Mouse (Mus musculus): ENCODE results near the gene Rpusd3.

Rpusd3 gene

DNA sequence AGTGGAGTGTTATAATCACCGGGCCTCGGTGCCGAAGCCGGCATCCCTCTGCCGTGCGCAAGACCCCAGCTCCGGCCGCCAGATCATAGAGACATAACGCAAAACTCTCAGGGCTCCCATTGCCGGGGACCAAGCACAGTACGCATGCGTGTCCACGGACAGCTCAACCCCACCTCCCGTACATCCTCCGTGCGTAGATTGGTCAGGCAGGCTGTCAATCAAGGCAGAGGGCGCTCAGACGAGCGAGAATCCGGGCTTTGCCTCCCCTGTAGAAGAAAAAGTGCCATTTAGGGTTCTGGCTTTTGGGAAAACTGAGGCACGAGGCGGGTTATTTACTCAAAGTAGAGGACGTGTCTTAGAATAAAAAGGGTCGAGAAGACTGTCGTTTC, at the start of gene Rpusd3:
TSS of gene Rpusd3 (minus strand) at position 142 of the 389 bp plus-strand sequence.
- peak; percentile 97 for DNase-seq (ENCODE audit: low spot score)

DNA sequence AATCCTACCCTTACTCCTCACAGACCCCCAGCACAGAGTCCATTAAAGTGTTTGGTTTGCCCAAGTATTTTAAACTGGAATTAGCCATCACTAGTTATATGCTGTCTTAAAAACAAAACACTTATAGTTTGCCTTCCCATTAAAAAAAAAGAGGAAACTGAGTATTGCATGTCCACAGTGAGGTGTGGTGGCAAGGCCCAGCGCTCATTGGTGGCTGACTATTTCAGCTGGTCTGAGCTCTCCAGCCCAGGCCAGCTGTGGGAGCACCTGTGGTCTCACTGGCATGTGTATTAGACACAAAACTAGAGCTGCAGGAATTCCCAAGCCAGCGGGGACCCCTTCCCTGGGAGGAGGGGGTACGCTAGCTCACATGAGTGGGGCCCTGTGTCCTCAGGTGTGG, 49.4 kb upstream of the Rpusd3 start:
- no peak for DNase-seq (ENCODE audit: low spot score)

GRCm38 (mm10) chr6:113465602-113466001, 46.5 kb upstream of the Rpusd3 start:
- no peak for DNase-seq (ENCODE audit: low spot score)

DNA sequence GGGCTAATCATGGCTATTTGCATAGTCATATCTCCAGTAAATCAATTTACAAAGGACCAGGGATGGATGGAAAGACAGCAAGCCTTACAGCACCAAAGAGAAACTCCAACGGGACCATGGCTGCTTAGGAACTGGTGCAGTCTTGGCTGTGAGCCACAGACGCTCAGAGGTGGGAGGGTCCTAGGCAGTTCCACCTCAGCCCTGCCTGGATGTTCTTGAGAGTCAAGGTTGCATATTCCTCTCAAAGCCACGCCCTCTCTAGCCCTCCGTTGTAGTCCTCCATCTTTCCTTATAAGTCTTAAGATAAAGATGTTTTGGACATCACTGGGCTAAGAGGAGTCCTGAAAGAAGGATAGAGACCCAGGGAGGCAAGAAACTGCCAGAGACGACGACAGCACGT, 44.9 kb upstream of the Rpusd3 start:
- no peak for DNase-seq (ENCODE audit: low spot score)

GRCm38 (mm10) chr6:113458635-113459034, 39.5 kb upstream of the Rpusd3 start:
- DNase-seq (ENCODE audit: low spot score): no peak

GRCm38 (mm10) chr6:113457952-113458534, 38.9 kb upstream of the Rpusd3 start, which contains the start of gene Il17re:
Gene Il17re, plus strand, starts transcription at chr6:113458484.
- no peak for DNase-seq (ENCODE audit: low spot score)

DNA sequence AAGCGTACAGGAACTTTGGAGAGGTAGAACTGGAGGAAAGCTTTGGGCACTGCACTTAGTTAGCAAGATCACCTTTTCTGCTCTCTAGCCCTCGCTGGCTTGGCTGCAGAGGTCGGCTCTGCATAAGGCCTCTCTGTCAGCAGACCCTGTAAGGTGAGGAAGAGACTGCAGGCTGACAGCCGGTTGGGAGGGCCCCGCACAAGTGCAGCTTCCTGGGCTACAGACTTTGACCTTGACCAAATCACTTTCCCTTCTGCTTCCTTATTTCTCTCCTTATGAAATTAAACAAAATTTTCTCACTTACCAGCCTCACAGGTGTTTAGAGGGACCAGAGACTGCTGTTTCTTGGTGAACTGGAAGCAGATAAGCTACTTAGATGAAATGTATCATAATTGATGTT, 35.9 kb upstream of the Rpusd3 start:
- DNase-seq (ENCODE audit: low spot score): no peak

- no peak for DNase-seq (ENCODE audit: low spot score)
These were observed 32.7 kb upstream of the Rpusd3 start for GRCm38 (mm10) chr6:113451839-113452238.

DNA sequence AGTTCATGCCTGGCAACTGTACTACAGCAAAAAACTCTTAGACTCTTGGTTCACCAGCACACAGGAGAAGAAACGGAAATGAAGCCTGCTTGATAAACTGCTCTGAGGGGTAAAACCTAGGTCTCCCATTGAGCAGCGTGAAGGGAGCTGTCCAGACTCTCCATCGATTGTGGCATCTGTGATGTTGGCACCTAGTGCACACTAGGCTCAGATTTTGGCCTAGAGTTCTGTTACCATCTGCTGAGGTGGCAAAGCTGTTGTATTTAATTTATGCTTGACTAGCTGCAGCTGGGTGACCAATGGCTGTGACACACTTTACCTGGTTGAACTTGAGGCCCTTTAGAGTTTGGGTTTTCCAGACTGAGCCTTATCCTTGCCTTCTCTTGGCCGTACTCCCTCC, 28.5 kb upstream of the Rpusd3 start:
- DNase-seq (ENCODE audit: low spot score): no peak

- DNase-seq (ENCODE audit: low spot score): no peak
These were observed 25.2 kb upstream of the Rpusd3 start for GRCm38 (mm10) chr6:113444207-113444965.

GRCm38 (mm10) chr6:113443091-113443490, 24.0 kb upstream of the Rpusd3 start:
- DNase-seq (ENCODE audit: low spot score): no peak

GRCm38 (mm10) chr6:113442442-113443090, 23.4 kb upstream of the Rpusd3 start, which contains the start of gene Jagn1:
Gene Jagn1, plus strand, starts transcription at chr6:113442569.
- peak; percentile 91 for DNase-seq (ENCODE audit: low spot score)

DNA sequence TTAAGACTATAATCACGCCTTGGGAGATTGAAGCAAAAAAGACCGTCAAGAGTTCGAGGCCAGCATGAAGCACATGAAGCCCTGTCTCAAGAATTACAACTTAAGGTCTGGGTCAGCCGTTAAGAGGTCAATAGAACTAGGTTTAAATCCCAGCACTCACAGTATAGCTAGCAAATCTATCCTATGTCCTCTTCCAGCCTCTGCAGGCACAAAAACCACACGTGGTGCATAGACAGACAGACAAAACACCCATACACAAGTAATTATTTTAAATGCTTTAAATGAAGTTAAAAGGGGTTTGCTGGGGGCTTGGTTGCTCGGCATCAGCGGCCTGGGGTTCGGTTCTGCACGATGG, 22.9 kb upstream of the Rpusd3 start:
- no peak for DNase-seq (ENCODE audit: low spot score)

DNA sequence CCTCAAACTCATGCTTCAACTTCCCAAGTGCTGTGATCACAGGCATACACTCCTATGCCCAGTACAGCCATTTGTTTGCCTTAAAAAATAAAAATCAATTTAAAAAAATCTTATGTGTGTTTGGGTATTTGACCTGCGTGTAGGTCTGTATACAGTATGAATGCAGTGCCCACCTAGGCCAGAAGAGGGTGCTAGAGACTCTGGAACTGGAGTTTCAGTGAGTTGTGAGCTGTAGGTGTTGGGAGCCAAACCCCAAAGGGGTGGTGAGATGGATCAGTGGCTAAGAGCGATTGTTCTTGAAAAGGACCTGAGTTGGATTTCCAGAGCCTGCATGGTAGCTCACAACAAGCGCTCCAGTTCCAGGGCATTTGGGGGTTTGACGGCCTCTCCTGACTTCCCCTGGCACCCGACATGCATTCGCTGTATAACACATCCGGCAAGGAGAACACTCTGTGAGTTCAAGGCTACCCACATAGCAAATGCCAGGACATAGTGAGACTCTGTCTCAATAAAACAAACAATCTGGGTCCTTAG, 22.1 kb upstream of the Rpusd3 start:
- peak; percentile 63 for DNase-seq (ENCODE audit: low spot score)

- no peak for DNase-seq (ENCODE audit: low spot score)
These were observed 21.5 kb upstream of the Rpusd3 start for GRCm38 (mm10) chr6:113440686-113441085.

- no peak for DNase-seq (ENCODE audit: low spot score)
These were observed 19.7 kb upstream of the Rpusd3 start for GRCm38 (mm10) chr6:113438721-113439430.

GRCm38 (mm10) chr6:113437135-113437534, 18.0 kb upstream of the Rpusd3 start:
- DNase-seq (ENCODE audit: low spot score): no peak

DNA sequence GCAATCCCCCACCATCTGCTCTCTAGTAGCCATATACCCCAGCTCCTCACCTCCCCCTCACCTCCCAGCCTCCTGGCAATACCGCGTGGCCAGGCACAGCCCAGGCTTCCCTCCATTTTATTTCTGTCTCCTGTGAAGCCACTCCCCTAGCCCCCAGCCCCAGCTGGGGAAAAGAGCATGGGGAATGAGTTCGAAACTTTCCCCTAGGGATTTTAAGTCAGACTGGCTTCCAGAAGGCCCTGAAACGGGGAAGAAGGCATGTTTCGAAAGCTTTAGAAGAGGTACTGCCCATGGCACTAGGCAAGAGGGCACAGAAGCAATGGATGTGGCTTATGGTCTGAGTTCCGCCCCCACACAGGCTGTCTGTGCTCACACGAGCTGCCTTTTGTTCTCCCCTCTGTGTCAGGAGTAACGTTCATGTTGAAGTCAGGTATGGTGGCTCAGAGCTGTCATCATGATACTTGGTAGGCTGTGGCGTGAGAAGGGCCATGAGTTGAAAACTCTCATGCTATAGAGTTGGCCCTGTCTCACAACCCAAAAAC, 16.6 kb upstream of the Rpusd3 start, which contains the start of gene Cidec:
TSS of gene Cidec (minus strand) at position 97 of the 542 bp plus-strand sequence.
- DNase-seq (ENCODE audit: low spot score): no peak

DNA sequence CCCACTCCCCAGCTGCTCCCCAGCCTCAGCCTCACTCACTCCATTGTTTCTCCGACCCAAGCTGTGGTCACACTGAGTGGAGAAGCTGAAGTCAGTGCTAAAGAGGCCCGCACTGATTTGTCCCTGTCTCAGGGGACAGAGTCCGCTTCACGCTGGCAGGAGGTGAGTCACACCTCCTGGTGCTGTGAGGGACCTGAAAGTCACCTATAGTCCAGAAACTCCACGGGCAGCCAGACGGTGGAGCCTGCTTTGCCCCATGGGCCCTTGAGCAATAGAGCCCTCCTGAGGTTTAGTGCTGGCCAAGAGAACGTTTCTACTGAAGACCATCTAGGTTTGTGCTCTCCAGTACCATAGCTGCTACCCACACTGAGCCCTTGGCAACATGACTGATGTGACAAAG, 15.6 kb upstream of the Rpusd3 start:
- DNase-seq (ENCODE audit: low spot score): no peak

DNA sequence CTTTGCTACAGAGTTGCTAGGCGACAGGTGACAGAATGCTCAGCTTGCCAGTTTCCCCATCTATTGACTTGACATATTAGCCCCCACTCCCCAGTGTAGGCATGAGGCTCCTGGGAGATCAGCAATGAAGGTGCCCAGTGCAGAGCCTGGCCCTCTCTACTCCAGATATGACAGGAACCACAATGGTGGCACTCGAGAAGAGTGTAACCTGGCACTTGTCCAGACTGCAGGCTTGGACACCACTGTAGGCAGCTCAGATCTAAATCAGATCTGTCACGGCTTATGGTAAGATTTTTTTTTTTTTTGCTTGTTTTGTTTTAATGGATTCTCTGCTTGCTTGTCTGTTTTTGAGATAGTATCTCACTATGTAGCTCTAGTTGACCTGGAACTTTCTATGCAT, 14.5 kb upstream of the Rpusd3 start:
- DNase-seq (ENCODE audit: low spot score): no peak

DNA sequence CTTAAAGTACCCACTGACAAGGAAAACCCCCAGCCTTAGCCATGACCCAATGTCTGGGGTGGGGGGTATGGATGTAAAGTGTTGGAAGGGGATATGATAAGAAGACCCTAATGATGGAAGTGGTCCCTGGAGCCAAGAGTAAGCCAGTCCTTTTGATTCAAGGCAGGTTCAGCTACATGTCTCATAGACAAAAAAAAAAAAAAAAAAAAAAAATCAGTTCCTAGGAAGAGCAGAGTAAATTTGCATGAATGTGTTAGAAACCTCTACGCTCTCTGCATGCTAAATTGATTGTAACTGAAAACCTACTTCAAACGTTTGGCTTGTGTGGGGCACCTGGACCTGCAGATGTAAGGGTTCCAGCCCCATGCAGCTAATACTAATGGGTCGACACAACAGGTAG, 12.7 kb upstream of the Rpusd3 start:
- DNase-seq (ENCODE audit: low spot score): no peak

- DNase-seq (ENCODE audit: low spot score): no peak
These were observed 11.7 kb upstream of the Rpusd3 start for GRCm38 (mm10) chr6:113430846-113431245.
